Mouse (Mus musculus): ENCODE results near the gene Fryl. TPM values are rescaled to one million over a fixed set of nuclear protein-coding genes. Genes with fewer than 3 reads are reported as not detected.
A peak's percentile ranks its signal among the peaks of the same experiment; 100 is the strongest.

Fryl gene
- total RNA-seq, 2 experiments from 2014 or later, result 635 to 1,411 TPM

GRCm38 (mm10) chr5:73264122-73264521 lies 7.7 kb upstream of the Fryl start:
- no peak for ATAC-seq (replicated peaks; ENCODE audit: low FRiP score, poor library complexity, severe bottlenecking)

- ATAC-seq (replicated peaks; ENCODE audit: low FRiP score, poor library complexity, severe bottlenecking), result no peak
Measured at GRCm38 (mm10) chr5:73257723-73258122, 1.3 kb upstream of the Fryl start.

GRCm38 (mm10) chr5:73257096-73257495 lies 677 bp upstream of the Fryl start:
- ATAC-seq (replicated peaks; ENCODE audit: low FRiP score, poor library complexity, severe bottlenecking), result peak; percentile 16

GRCm38 (mm10) chr5:73255321-73256251 lies 833 bp downstream of the Fryl start:
- 0 out of 2 replicates have a peak, but pooled peaks have one; percentile 1 for ATAC-seq (replicated peaks; ENCODE audit: low FRiP score, poor library complexity, severe bottlenecking)

GRCm38 (mm10) chr5:73254660-73255059 lies 1.8 kb downstream of the Fryl start:
- ATAC-seq (replicated peaks; ENCODE audit: low FRiP score, poor library complexity, severe bottlenecking), result no peak

GRCm38 (mm10) chr5:73252739-73253138 lies 3.7 kb downstream of the Fryl start:
- no peak for ATAC-seq (replicated peaks; ENCODE audit: low FRiP score, poor library complexity, severe bottlenecking)

GRCm38 (mm10) chr5:73249341-73249740 lies 7.1 kb downstream of the Fryl start:
- ATAC-seq (replicated peaks; ENCODE audit: low FRiP score, poor library complexity, severe bottlenecking), result no peak

- ATAC-seq (replicated peaks; ENCODE audit: low FRiP score, poor library complexity, severe bottlenecking), result no peak
Measured at GRCm38 (mm10) chr5:73248211-73248610, 8.2 kb downstream of the Fryl start.

- ATAC-seq (replicated peaks; ENCODE audit: low FRiP score, poor library complexity, severe bottlenecking), result peak; percentile 66
Measured at GRCm38 (mm10) chr5:73246414-73246813, 10.0 kb downstream of the Fryl start.

GRCm38 (mm10) chr5:73244403-73244802 lies 12.0 kb downstream of the Fryl start:
- no peak for ATAC-seq (replicated peaks; ENCODE audit: low FRiP score, poor library complexity, severe bottlenecking)

- no peak for ATAC-seq (replicated peaks; ENCODE audit: low FRiP score, poor library complexity, severe bottlenecking)
Measured at GRCm38 (mm10) chr5:73241966-73242365, 14.5 kb downstream of the Fryl start.

- ATAC-seq (replicated peaks; ENCODE audit: low FRiP score, poor library complexity, severe bottlenecking), result no peak
Measured at GRCm38 (mm10) chr5:73241332-73241731, 15.1 kb downstream of the Fryl start.

- ATAC-seq (replicated peaks; ENCODE audit: low FRiP score, poor library complexity, severe bottlenecking), result no peak
Measured at GRCm38 (mm10) chr5:73240391-73240790, 16.0 kb downstream of the Fryl start.

GRCm38 (mm10) chr5:73236894-73237334 lies 19.5 kb downstream of the Fryl start:
- no peak for ATAC-seq (replicated peaks; ENCODE audit: low FRiP score, poor library complexity, severe bottlenecking)

GRCm38 (mm10) chr5:73235201-73235600 lies 21.2 kb downstream of the Fryl start:
- no peak for ATAC-seq (replicated peaks; ENCODE audit: low FRiP score, poor library complexity, severe bottlenecking)

GRCm38 (mm10) chr5:73233018-73233881 lies 23.2 kb downstream of the Fryl start:
- ATAC-seq (replicated peaks; ENCODE audit: low FRiP score, poor library complexity, severe bottlenecking), result peak; percentile 62

- ATAC-seq (replicated peaks; ENCODE audit: low FRiP score, poor library complexity, severe bottlenecking), result no peak
Measured at GRCm38 (mm10) chr5:73232267-73232666, 24.2 kb downstream of the Fryl start.

GRCm38 (mm10) chr5:73231835-73232234 lies 24.6 kb downstream of the Fryl start:
- no peak for ATAC-seq (replicated peaks; ENCODE audit: low FRiP score, poor library complexity, severe bottlenecking)

- ATAC-seq (replicated peaks; ENCODE audit: low FRiP score, poor library complexity, severe bottlenecking), result no peak
Measured at GRCm38 (mm10) chr5:73230171-73230570, 26.2 kb downstream of the Fryl start.

- ATAC-seq (replicated peaks; ENCODE audit: low FRiP score, poor library complexity, severe bottlenecking), result no peak
Measured at GRCm38 (mm10) chr5:73229467-73229866, 27.0 kb downstream of the Fryl start.

All from erythroblast, adult 5-6 weeks (primary cell).